Mouse (Mus musculus) hindbrain, embryonic 11.5 days (tissue): ENCODE data around the gene Gm17581. TPM values are rescaled to one million over a fixed set of nuclear protein-coding genes. Genes with fewer than 3 reads are reported as not detected.

Experiments
- ATAC-seq: fragments of 200-750 bp; cut with Nextera tagmentation; 2 replicates; pipeline ENCODE4 v1.8.0; 2017; ENCODE audit warnings: mild to moderate bottlenecking, moderate TSS enrichment, moderate library complexity; ENCODE audit not compliant: low FRiP score
- DNase-seq: peaks from one replicate; pipeline ENCODE4 v3.0.0-alpha.2; 2015; ENCODE audit warnings: low spot score
- H3K27ac ChIP-seq: fragments of 300-500 bp; sonication (generic); 2 replicates; pipeline ENCODE4 v1.5.1; 2014; ENCODE audit warnings: mild to moderate bottlenecking, low read depth, low read length
- H3K27me3 ChIP-seq: fragments of 300-500 bp; sonication (generic); 2 replicates; pipeline ENCODE4 v1.6.1; 2014; ENCODE audit warnings: mild to moderate bottlenecking, low read length, moderate library complexity, mixed read lengths; ENCODE audit not compliant: control insufficient read depth, insufficient read depth
- H3K36me3 ChIP-seq: fragments of 300-500 bp; sonication (generic); 2 replicates; pipeline ENCODE4 v1.6.1; 2014; ENCODE audit warnings: mild to moderate bottlenecking, low read length, moderate library complexity, mixed read lengths; ENCODE audit not compliant: control insufficient read depth, insufficient read depth
- H3K4me1 ChIP-seq: fragments of 300-500 bp; sonication (generic); replicated peaks from 2 replicates; pipeline ENCODE4 v1.6.1; 2014; ENCODE audit warnings: low read length, mixed read lengths; ENCODE audit not compliant: control insufficient read depth, insufficient read depth
- H3K4me2 ChIP-seq: fragments of 300-500 bp; sonication (generic); replicated peaks from 2 replicates; pipeline ENCODE4 v1.6.1; 2014; ENCODE audit warnings: mild to moderate bottlenecking, low read depth, low read length
- H3K4me3 ChIP-seq: fragments of 300-500 bp; sonication (generic); 2 replicates; pipeline ENCODE4 v1.5.1; 2014; ENCODE audit warnings: low read depth, low read length
- H3K9ac ChIP-seq: fragments of 300-500 bp; sonication (generic); 2 replicates; pipeline ENCODE4 v1.6.1; 2014; ENCODE audit warnings: low read depth, low read length
- H3K9me3 ChIP-seq: fragments of 300-500 bp; sonication (generic); 2 replicates; pipeline ENCODE4 v1.6.1; 2016; ENCODE audit warnings: low read length; ENCODE audit not compliant: control insufficient read depth
- WGBS: fragments of 180-500 bp; shearing (Covaris S2); extraction: QIAGEN DNeasy Blood & Tissue Kit; methylation state at CpG from one replicate; pipeline ENCODE4 v1.1.7; 2014; 5-methylcytosine and 5-hydroxymethylcytosine counted together
- polyA plus RNA-seq: library from polyadenylated mRNA; unstranded; fragments of >200 nt; fragmentation: Nextera tagmentation; extraction: Ambion mirVana; gene quantifications from 2 replicates; pipeline ENCODE4 v1.2.1, GENCODE M21; 2014

Gene Gm17581
- polyA plus RNA-seq, 1 experiment from 2014 or later = not detected

GRCm38 (mm10) chr2:155749394-155749793 lies 13.7 kb upstream of the Gm17581 start:
- DNase-seq (no peak), ATAC-seq (no peak)
- 89% methylated on average over 4 of the region's 4 CpGs for WGBS
- H3K36me3 ChIP-seq = no peaks in the 10 kb centered on the region
- H3K4me1 ChIP-seq = no peaks in the 10 kb centered on the region; the same call in 1 of the 2 replicates
- H3K4me3 ChIP-seq = no peak overlapping the region
- H3K27me3 ChIP-seq = 0 out of 2 replicates have a peak, but pooled peaks cover 3% of the 10 kb centered on the region
- H3K4me2 ChIP-seq = no peak overlapping the region
- H3K27ac ChIP-seq = no peak overlapping the region
- no peaks in the 10 kb centered on the region for H3K9me3 ChIP-seq
- no peak overlapping the region for H3K9ac ChIP-seq

DNA sequence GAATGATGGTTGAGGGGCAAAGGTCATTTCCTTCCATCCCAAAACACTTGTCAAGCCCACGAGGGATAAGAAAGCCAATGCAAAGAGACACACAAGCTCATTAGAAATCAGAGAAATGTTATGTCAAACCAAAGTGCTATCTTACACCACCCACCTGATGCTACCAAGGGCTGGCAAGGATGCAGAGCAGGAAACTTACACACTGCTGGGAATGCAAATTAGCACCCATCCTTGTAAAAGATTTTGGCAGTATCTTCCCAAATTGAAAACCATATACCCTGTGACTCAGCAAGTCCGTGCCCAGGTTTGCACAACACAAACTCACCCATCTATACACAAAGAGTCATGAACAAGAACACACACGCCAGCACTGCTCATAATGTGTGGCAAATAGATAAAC lies 9.8 kb upstream of the Gm17581 start:
- no peak overlapping the region for H3K4me2 ChIP-seq
- H3K27ac ChIP-seq = no peak overlapping the region
- no peaks in the 10 kb centered on the region for H3K36me3 ChIP-seq
- H3K4me1 ChIP-seq = no peaks in the 10 kb centered on the region
- DNase-seq = no peak
- no peaks in the 10 kb centered on the region for H3K27me3 ChIP-seq
- no peak overlapping the region for H3K9ac ChIP-seq
- no peak overlapping the region for H3K4me3 ChIP-seq
- WGBS = 62% methylated on average over 3 of the region's 3 CpGs
- ATAC-seq = no peak
- no peaks in the 10 kb centered on the region for H3K9me3 ChIP-seq

GRCm38 (mm10) chr2:155743351-155743750 lies 7.7 kb upstream of the Gm17581 start:
- Histone ChIP-seq H3K9me3 (no peaks in the 10 kb centered on the region), H3K36me3 (no peaks in the 10 kb centered on the region), H3K9ac (no peak overlapping the region), H3K4me2 (no peak overlapping the region), H3K4me1 (no peaks in the 10 kb centered on the region), H3K27me3 (no peaks in the 10 kb centered on the region), H3K27ac (no peak overlapping the region), H3K4me3 (no peak overlapping the region)
- WGBS = 87% methylated on average over 9 of the region's 9 CpGs
- ATAC-seq (no peak), DNase-seq (no peak)

- Histone ChIP-seq H3K27ac (no peak overlapping the region), H3K27me3 (no peaks in the 10 kb centered on the region), H3K4me2 (no peak overlapping the region), H3K4me1 (no peaks in the 10 kb centered on the region), H3K36me3 (no peaks in the 10 kb centered on the region), H3K4me3 (no peak overlapping the region), H3K9ac (no peak overlapping the region), H3K9me3 (no peaks in the 10 kb centered on the region)
- 84% methylated on average over 12 of the region's 12 CpGs for WGBS
- DNase-seq (no peak), ATAC-seq (no peak)
Measured at GRCm38 (mm10) chr2:155742931-155743337, 7.3 kb upstream of the Gm17581 start.

GRCm38 (mm10) chr2:155742211-155742610 lies 6.5 kb upstream of the Gm17581 start:
- Histone ChIP-seq H3K36me3 (no peaks in the 10 kb centered on the region), H3K4me1 (no peaks in the 10 kb centered on the region), H3K27me3 (no peaks in the 10 kb centered on the region), H3K9me3 (no peaks in the 10 kb centered on the region), H3K4me2 (no peak overlapping the region), H3K4me3 (no peak overlapping the region), H3K9ac (no peak overlapping the region), H3K27ac (no peak overlapping the region)
- DNase-seq (no peak), ATAC-seq (no peak)
- WGBS = 89% methylated on average over 11 of the region's 11 CpGs

DNA sequence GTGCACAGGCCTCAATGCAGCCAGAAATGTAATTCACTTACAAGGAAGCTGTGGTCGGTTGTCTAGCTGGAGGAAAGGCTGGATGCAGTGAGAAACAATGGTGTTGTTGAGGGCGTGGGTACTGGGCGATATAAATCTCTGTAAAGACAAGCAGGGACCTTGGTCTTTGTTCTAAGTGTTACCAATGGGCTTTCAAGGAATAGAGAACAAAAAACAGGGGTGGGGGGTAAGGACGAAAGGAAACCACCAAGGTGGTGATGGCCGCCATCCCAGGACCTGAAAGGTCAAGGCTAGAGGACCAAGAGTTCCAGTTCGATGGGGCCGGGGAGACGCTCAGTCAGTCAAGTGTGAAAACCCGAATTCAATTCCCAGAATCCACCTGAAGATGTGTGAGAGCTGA lies 2.1 kb upstream of the Gm17581 start:
- Histone ChIP-seq H3K4me2 (no peak overlapping the region), H3K9ac (no peak overlapping the region), H3K27ac (no peak overlapping the region), H3K9me3 (no peaks in the 10 kb centered on the region), H3K4me1 (no peaks in the 10 kb centered on the region), H3K4me3 (no peak overlapping the region), H3K27me3 (no peaks in the 10 kb centered on the region), H3K36me3 (no peaks in the 10 kb centered on the region)
- no peak for DNase-seq
- 67% methylated on average over 9 of the region's 9 CpGs for WGBS
- ATAC-seq = no peak

- H3K36me3 ChIP-seq = no peaks in the 10 kb centered on the region
- H3K27me3 ChIP-seq = no peaks in the 10 kb centered on the region
- H3K4me3 ChIP-seq = no peak overlapping the region
- 86% methylated on average over 6 of the region's 6 CpGs for WGBS
- H3K9ac ChIP-seq = no peak overlapping the region
- no peak overlapping the region for H3K27ac ChIP-seq
- no peaks in the 10 kb centered on the region for H3K4me1 ChIP-seq
- H3K4me2 ChIP-seq = no peak overlapping the region
- ATAC-seq (no peak), DNase-seq (no peak)
- H3K9me3 ChIP-seq = no peaks in the 10 kb centered on the region
Measured at GRCm38 (mm10) chr2:155736936-155737335, 1.3 kb upstream of the Gm17581 start.

DNA sequence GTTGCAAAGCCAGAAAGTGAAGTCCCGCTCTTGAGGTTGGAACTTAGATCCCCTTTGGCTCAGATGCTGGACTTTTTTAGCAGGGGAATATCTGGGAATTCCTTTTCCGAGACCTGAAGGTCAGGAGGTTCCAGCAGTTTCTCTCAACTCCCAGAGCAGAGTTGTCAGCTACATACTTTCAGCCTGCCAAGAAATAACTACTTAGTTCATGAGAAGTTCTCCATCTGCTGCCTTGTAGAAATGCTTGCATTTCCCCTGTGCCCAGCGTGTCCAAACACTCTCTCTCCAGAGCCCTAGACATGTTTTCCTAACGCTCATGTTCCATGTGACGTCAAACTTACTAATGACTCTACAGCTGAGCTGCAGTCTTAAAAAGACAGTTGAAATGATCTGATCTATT lies 586 bp downstream of the Gm17581 start:
- ATAC-seq (no peak), DNase-seq (no peak)
- Histone ChIP-seq H3K4me1 (no peaks in the 10 kb centered on the region), H3K9me3 (no peaks in the 10 kb centered on the region), H3K4me3 (no peak overlapping the region), H3K36me3 (no peaks in the 10 kb centered on the region), H3K27me3 (no peaks in the 10 kb centered on the region), H3K27ac (no peak overlapping the region), H3K4me2 (no peak overlapping the region), H3K9ac (no peak overlapping the region)
- 86% methylated on average over 5 of the region's 5 CpGs for WGBS

- peak; percentile 92 for ATAC-seq
- H3K27ac ChIP-seq = no peak within 1 kb of the TSS
- H3K27me3 ChIP-seq = no peaks in the 10 kb centered on the region
- peak within 1 kb of the TSS; percentile 77 for H3K4me3 ChIP-seq
- WGBS = under 1% methylated on average over 33 of the region's 33 CpGs
- H3K9ac ChIP-seq = peak within 1 kb of the TSS; percentile 81
- peak within 1 kb of the TSS; percentile 87 for H3K4me2 ChIP-seq
- no peaks in the 10 kb centered on the region for H3K4me1 ChIP-seq
- DNase-seq = peak; percentile 96
- H3K9me3 ChIP-seq = no peaks in the 10 kb centered on the region
- no peaks in the 10 kb centered on the region for H3K36me3 ChIP-seq
Measured at GRCm38 (mm10) chr2:155729158-155729645, 6.5 kb downstream of the Gm17581 start, which contains the start of gene Edem2. Gene Edem2 (minus strand): TSS chr2:155729475.
